Mouse (Mus musculus) forebrain, embryonic 11.5 days (tissue): ENCODE data around the gene Gast. TPM values are rescaled to one million over a fixed set of nuclear protein-coding genes. Genes with fewer than 3 reads are reported as not detected.
"Not testable (repeated sequence)": the region's sequence is repeated elsewhere in the genome, so short reads cannot be mapped to it uniquely, and the experiment has no call there.

ENCODE experiments used
- ATAC-seq: fragments of 200-750 bp; cut with Nextera tagmentation; replicated peaks from 2 replicates; pipeline ENCODE4 v1.8.0; 2017; ENCODE audit warnings: moderate TSS enrichment; ENCODE audit not compliant: low FRiP score
- DNase-seq: peaks from one replicate; pipeline ENCODE4 v3.0.0-alpha.2; 2017; ENCODE audit warnings: low spot score
- H3K27ac ChIP-seq: fragments of 300-500 bp; sonication (generic); 2 replicates; pipeline ENCODE4 v1.5.1; 2014; ENCODE audit warnings: low read depth, low read length
- H3K27me3 ChIP-seq: fragments of 300-500 bp; sonication (generic); 2 replicates; pipeline ENCODE4 v1.6.1; 2014; ENCODE audit warnings: mild to moderate bottlenecking, low read length, mixed read lengths; ENCODE audit not compliant: control insufficient read depth, insufficient read depth
- H3K36me3 ChIP-seq: fragments of 300-500 bp; sonication (generic); 2 replicates; pipeline ENCODE4 v1.6.1; 2014; ENCODE audit warnings: mild to moderate bottlenecking, low read length, moderate library complexity, mixed read lengths; ENCODE audit not compliant: control insufficient read depth, insufficient read depth
- H3K4me1 ChIP-seq: fragments of 300-500 bp; sonication (generic); replicated peaks from 2 replicates; pipeline ENCODE4 v1.6.1; 2014; ENCODE audit warnings: low read length, mixed read lengths; ENCODE audit not compliant: control insufficient read depth, insufficient read depth
- H3K4me2 ChIP-seq: fragments of 300-500 bp; sonication (generic); 2 replicates; pipeline ENCODE4 v1.6.1; 2014; ENCODE audit warnings: low read depth, mild to moderate bottlenecking, low read length, moderate library complexity, mixed read lengths; ENCODE audit not compliant: severe bottlenecking
- H3K4me3 ChIP-seq: fragments of 300-500 bp; sonication (generic); 2 replicates; pipeline ENCODE4 v1.5.1; 2014; ENCODE audit warnings: low read depth, low read length
- H3K9ac ChIP-seq: fragments of 300-500 bp; sonication (generic); 2 replicates; pipeline ENCODE4 v1.6.1; 2014; ENCODE audit warnings: low read length
- H3K9me3 ChIP-seq: fragments of 300-500 bp; sonication (generic); 2 replicates; pipeline ENCODE4 v1.6.1; 2016; ENCODE audit warnings: low read length, mixed read lengths; ENCODE audit not compliant: control insufficient read depth
- WGBS: fragments of 180-500 bp; shearing (Covaris S2); extraction: QIAGEN DNeasy Blood & Tissue Kit; methylation state at CpG from one replicate; pipeline ENCODE4 v1.1.7; 2014; 5-methylcytosine and 5-hydroxymethylcytosine counted together
- polyA plus RNA-seq: library from polyadenylated mRNA; unstranded; fragments of >200 nt; fragmentation: Nextera tagmentation; extraction: Ambion mirVana; gene quantifications from 2 replicates; pipeline ENCODE4 v1.2.1, GENCODE M21; 2014

Gast gene
- polyA plus RNA-seq, 1 experiment from 2014 or later = 0.79 TPM

- Histone ChIP-seq H3K27me3 (no peaks in the 10 kb centered on the region), H3K9me3 (no peaks in the 10 kb centered on the region), H3K36me3 (no peaks in the 10 kb centered on the region), H3K27ac (no peak overlapping the region), H3K4me1 (0 out of 2 replicates have a peak, but pooled peaks cover 3% of the 10 kb centered on the region), H3K4me3 (no peak overlapping the region), H3K9ac (no peak overlapping the region), H3K4me2 (peak overlapping the region; percentile 32; the same call in 1 of the 2 replicates)
- DNase-seq (peak; percentile 93), ATAC-seq (peak; percentile 50)
- WGBS = 20% methylated on average over 18 of the region's 18 CpGs
Measured at GRCm38 (mm10) chr11:100298274-100299036, 35.8 kb upstream of the Gast start.

- Histone ChIP-seq H3K9me3 (no peaks in the 10 kb centered on the region), H3K36me3 (no peaks in the 10 kb centered on the region), H3K4me3 (no peak overlapping the region), H3K27me3 (no peaks in the 10 kb centered on the region), H3K9ac (no peak overlapping the region), H3K4me2 (no peak overlapping the region), H3K27ac (no peak overlapping the region), H3K4me1 (0 out of 2 replicates have a peak, but pooled peaks cover 3% of the 10 kb centered on the region)
- 13% methylated on average over 5 of the region's 5 CpGs for WGBS
- DNase-seq (peak; percentile 88), ATAC-seq (no peak)
Measured at GRCm38 (mm10) chr11:100300293-100300692, 33.9 kb upstream of the Gast start.

- Histone ChIP-seq H3K4me1 (0 out of 2 replicates have a peak, but pooled peaks cover 3% of the 10 kb centered on the region), H3K27ac (no peak overlapping the region), H3K4me2 (no peak overlapping the region), H3K9me3 (no peaks in the 10 kb centered on the region), H3K4me3 (no peak overlapping the region), H3K36me3 (no peaks in the 10 kb centered on the region), H3K9ac (no peak overlapping the region), H3K27me3 (no peaks in the 10 kb centered on the region)
- DNase-seq = no peak
- no peak for ATAC-seq
- WGBS = 86% methylated on average over 5 of the region's 5 CpGs
Measured at GRCm38 (mm10) chr11:100301292-100301691, 32.9 kb upstream of the Gast start.

GRCm38 (mm10) chr11:100307900-100308299 is 26.3 kb upstream of the Gast start:
- peaks cover 3% of the 10 kb centered on the region; the same call in 1 of the 2 replicates for H3K4me1 ChIP-seq
- H3K4me3 ChIP-seq = no peak overlapping the region
- WGBS = 93% methylated on average over 5 of the region's 5 CpGs
- no peak for ATAC-seq
- no peaks in the 10 kb centered on the region for H3K27me3 ChIP-seq
- H3K9me3 ChIP-seq = no peaks in the 10 kb centered on the region
- no peak overlapping the region for H3K27ac ChIP-seq
- H3K9ac ChIP-seq = no peak overlapping the region
- no peaks in the 10 kb centered on the region for H3K36me3 ChIP-seq
- DNase-seq = no peak
- no peak overlapping the region for H3K4me2 ChIP-seq

GRCm38 (mm10) chr11:100308672-100309071 is 25.5 kb upstream of the Gast start:
- not testable (repeated sequence) for H3K9me3 ChIP-seq, H3K27ac ChIP-seq, DNase-seq, H3K4me1 ChIP-seq, H3K9ac ChIP-seq, ATAC-seq, H3K27me3 ChIP-seq, H3K4me3 ChIP-seq, H3K36me3 ChIP-seq, H3K4me2 ChIP-seq
- WGBS = 86% methylated on average over 6 of the region's 6 CpGs

- Histone ChIP-seq H3K27ac (no peak overlapping the region), H3K4me1 (peaks cover 3% of the 10 kb centered on the region; the same call in 1 of the 2 replicates), H3K9ac (no peak overlapping the region), H3K4me2 (no peak overlapping the region), H3K4me3 (no peak overlapping the region), H3K36me3 (no peaks in the 10 kb centered on the region), H3K9me3 (no peaks in the 10 kb centered on the region), H3K27me3 (no peaks in the 10 kb centered on the region)
- DNase-seq (no peak), ATAC-seq (no peak)
- WGBS = 89% methylated on average over 1 of the region's 1 CpGs
Measured at GRCm38 (mm10) chr11:100311656-100312055, 22.6 kb upstream of the Gast start.

GRCm38 (mm10) chr11:100312096-100312679 is 22.0 kb upstream of the Gast start:
- Histone ChIP-seq H3K4me2 (no peak overlapping the region), H3K9me3 (no peaks in the 10 kb centered on the region), H3K9ac (no peak overlapping the region), H3K4me1 (peaks cover 3% of the 10 kb centered on the region; the same call in 1 of the 2 replicates), H3K36me3 (no peaks in the 10 kb centered on the region), H3K27ac (no peak overlapping the region), H3K27me3 (no peaks in the 10 kb centered on the region), H3K4me3 (no peak overlapping the region)
- no peak for DNase-seq
- WGBS = 44% methylated on average over 5 of the region's 5 CpGs
- ATAC-seq = no peak

- ATAC-seq = no peak
- no peak overlapping the region for H3K4me2 ChIP-seq
- H3K4me3 ChIP-seq = no peak overlapping the region
- no peak for DNase-seq
- no peak overlapping the region for H3K27ac ChIP-seq
- no peaks in the 10 kb centered on the region for H3K36me3 ChIP-seq
- WGBS = 92% methylated on average over 6 of the region's 6 CpGs
- H3K9me3 ChIP-seq = no peaks in the 10 kb centered on the region
- H3K27me3 ChIP-seq = no peaks in the 10 kb centered on the region
- H3K4me1 ChIP-seq = peaks cover 3% of the 10 kb centered on the region; the same call in 1 of the 2 replicates
- H3K9ac ChIP-seq = no peak overlapping the region
Measured at GRCm38 (mm10) chr11:100313424-100313823, 20.8 kb upstream of the Gast start.
